Mouse (Mus musculus): ENCODE measurements around the gene Zbtb41.
A peak's percentile ranks its signal among the peaks of the same experiment; 100 is the strongest.
"Not testable (repeated sequence)": the region's sequence is repeated elsewhere in the genome, so short reads cannot be mapped to it uniquely, and the experiment has no call there.

The Zbtb41 gene

DNA sequence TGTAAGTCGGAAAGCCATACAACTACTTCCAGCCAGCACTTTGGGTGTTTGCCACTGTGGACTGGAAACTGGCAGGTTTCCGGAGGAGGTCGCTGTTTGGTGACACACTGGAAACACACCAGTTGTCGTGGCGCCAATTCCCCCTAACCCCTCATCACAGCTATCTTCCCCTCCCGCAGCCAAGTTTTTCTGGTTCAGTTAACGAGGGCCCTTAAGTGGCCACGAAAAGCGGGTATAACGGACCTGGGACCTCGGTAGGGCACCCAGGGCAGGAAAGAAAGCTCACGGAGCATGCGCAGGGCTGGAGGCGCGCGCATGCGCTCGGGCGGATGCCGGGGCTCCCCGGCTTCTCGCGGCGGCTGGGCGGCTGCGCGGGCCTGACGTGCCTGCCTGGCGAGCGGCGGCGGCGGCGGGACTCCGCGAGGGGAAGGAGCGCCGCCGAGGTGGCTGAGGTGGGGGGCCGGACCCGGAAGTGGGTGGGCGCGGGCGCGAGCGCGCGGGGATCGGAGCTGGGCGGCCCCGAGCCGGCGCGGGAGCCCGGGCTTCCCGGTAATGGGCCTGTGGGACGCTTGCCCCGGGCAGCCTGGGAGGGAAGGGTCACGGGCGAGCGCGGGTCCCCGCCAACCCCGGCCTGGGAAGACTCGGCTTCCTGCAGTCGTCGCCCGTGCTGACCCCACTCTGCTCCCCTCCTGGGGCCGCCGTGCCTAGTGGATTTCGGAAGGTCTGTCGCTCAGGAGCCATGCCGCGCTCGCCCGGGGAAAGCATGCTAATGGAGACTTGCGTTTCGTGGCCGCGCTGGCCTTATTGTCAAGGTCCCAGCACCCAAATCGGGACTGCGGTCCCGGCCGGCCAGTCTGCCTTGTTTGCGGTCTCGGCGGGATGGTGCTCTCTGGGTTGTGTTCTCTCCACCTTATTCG lies at the start of gene Zbtb41:
Gene Zbtb41 (plus strand): TSS at position 414 of the 917 bp plus-strand sequence.
- peak; percentile 88 to 92 for DNase-seq

DNA sequence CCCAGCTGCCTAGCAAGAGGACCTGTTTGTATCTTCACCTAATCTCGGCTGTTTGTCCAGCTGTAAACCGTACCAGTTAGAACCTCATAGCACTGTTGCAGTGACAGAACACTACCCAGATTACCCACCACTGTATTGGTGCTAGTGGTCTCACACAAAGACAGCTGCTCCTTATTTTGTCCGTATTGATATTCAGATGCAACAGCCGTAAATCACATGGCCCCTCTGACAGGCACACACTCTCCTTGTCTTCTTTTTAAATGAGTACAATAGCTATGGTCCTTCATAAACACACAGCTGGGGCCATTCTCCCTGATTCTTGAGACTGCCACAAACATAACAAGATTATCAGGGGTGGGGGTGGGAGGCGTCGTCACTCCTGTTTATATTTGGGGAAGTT lies 46.2 kb upstream of the Zbtb41 start:
- no peak for DNase-seq

DNA sequence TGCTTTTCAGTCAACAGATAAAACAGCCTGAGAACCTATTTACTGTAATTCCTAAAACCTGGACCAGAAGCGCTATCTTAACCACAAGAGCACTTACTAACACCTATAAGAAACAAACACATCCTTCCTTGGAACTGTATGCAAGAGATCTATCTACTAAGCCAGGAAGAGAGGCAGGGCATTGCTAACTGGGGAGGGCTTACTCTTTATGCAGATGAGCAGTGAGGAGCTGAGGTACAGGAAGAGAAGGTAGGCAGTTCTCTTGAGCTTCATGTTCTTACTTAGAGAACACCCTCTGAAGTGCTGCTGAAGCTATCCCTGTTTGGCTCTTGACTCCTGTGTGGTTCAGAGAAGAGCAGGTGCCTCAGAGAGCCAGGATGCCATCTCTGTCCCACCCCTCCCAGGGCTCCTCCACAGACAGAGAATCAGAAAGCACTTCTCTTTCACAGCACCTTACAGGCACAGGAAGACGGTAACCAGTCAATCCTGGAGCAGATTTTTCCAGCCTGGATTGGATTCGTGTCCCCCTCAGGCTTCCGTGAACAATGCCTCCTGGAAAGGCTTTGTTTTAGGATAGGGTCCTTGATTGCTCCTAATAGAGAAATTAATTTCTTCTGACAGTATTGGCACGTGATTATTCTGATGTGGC lies 45.3 kb upstream of the Zbtb41 start, which contains the start of gene Crb1:
Gene Crb1 (minus strand): TSS at position 463 of the 649 bp plus-strand sequence.
- no peak for DNase-seq

DNA sequence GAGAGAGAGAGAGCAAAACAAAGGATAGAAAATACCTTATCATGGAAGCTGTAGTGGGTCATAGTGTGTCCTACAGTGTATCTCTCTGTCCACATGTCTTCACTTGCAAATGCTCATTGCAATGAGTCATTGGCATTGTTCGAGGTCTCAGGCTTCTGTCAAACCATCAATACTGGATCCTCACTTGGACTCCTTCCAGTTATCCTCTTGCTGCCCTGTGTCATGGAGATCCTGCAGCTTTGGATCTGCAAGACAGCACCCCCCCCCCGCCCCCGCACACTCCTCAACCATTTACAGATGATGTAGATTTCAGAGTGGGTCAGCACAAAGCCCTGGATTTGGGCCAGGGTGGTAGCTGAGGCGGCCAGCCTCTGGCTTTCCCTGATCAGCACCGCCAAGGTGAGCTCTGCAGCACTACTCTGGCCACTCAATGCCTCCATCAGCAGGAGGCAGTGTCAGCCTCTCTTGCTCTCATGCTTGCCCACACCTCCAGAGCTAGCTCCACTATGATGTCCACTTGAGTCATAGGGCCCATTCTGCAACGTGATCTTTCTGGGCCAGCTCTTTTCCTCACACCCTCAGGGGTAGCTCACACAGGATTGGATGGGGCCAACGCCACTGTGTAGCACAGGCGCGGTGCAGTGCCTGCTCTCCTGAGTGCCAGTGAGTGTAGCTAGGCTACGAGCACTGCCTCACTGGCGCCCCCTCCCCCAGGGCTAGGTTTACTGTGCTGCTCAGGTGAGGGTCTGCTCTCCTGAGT lies 43.0 kb upstream of the Zbtb41 start:
- DNase-seq: no peak

DNA sequence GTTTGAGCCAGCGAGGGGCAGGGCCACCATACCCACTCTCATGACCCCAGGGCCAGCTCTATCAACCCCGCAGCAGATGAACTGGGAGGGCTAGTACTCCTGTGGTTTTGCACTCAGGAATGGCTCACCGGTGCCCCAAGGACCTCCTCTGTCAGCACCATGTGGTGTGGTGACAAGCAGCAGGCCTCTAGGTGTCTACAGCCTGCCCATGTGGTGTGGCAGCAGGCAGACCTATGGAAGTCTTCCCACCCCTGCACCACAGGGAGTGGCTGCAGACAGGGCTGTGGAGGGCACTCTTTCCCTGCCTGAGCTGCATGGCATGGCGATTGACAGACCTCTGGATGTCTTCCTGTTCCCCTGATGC lies 42.5 kb upstream of the Zbtb41 start:
- no peak for DNase-seq

DNA sequence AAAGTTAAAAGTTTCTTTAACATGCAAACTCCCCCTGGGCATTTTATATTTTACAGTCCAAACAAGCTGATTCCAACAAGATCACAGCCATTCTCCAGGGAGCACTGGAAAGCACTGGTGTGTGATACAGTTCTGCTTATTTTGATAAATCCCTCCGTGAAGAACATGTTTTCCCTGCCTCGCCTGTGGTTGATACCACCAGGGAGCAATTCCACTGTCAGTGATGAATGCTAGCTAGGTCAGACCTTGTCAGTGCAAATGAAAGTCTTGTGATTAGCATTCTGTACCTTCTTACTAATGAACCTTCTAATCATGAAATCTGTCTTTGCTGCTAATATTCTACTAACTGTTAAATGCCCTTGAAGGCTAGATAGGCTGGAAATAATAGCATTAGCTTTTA lies 30.3 kb upstream of the Zbtb41 start:
- DNase-seq: no peak

DNA sequence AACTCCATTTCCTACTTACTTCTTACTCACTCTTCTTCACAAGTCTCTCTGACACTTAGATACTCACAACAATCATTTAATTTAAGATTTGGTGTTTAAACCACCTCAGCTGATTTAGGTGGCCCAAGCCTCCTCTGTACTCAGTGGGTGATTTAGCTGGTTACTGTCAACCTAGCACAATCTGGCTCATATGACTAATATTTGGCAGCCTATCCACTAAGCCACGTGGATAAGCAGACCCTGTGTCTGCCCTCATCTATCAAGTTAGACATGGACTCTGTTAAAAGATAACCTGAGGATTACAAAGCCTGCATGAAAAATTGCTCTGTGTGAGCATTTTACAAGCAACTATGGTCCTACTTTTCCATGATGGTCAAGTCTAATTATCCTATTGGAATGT lies 25.5 kb upstream of the Zbtb41 start:
- DNase-seq: no peak

DNA sequence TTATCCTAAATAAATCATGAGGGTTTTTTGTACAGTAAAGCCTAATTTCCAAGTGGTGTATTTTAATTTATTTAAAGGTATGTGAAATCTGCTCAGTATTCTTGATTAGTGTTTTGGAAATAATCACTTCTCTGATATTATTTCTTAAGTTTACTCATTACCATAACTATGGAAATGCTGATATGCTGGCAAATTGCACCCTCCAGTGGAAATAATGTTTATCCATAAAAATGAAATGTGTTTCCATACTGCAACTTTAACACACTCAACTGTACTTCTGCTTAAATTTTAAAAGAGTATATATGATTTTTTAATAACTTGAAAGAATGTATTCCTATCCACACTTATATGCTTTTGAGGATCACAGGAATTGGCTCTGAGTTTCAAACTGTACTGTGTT lies 16.3 kb upstream of the Zbtb41 start:
- DNase-seq: no peak

DNA sequence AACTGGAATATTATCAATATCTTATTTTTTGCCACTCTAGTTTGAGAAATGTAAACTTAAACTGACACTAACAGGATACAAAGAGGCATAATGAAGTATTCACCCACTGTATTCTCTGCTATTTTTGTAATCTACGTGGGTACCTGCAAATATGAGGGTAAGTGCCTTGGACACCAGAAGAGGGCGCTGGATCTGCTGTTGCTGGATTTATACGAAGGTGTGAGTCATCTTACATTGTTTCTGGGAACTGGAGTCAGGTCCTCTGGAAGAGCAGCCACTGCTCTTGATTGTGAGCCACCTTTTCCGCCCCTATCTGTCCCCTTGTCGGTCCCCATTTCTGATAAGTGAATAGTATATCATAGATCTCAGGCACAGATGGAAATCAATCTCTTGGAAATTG lies 14.4 kb upstream of the Zbtb41 start:
- DNase-seq: no peak

DNA sequence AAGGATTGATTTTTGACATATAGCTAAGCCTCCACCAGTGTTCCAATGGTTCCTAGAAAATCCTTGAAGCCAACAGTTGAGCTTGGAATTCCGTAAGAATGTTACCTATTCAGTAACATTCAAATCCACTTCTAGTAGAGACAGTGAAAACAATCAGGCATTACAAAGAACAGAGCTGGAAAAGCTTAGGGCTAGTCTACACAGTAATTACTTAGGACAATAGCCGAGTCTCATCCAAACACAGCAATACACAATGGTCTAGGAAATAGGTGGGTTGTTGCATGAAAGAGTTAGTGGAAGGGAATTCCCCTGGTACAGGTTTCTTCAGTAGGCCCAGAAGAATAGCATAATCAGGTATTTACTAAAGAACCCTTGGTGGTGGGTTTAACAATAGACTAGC lies 9.7 kb upstream of the Zbtb41 start:
- DNase-seq: not testable (repeated sequence)

DNA sequence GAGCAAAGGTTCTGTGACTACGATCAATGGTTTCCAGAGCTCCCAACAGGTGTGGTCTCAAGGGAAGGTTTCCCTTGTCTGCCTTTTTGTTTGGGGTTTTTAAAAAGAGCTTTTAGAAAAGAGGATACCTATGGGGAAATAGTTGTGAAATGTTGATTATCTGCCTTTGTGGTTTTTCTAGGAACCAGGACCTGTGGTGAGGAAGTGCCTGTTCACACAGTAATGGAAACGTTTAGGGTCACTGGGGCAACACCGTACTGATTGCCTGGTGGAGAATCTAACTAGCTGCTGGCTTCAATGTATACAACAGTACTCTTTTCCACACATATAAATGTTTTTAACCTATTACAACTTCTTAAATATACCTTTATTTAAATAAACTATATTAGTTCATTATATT lies 8.6 kb upstream of the Zbtb41 start:
- DNase-seq: no peak

DNA sequence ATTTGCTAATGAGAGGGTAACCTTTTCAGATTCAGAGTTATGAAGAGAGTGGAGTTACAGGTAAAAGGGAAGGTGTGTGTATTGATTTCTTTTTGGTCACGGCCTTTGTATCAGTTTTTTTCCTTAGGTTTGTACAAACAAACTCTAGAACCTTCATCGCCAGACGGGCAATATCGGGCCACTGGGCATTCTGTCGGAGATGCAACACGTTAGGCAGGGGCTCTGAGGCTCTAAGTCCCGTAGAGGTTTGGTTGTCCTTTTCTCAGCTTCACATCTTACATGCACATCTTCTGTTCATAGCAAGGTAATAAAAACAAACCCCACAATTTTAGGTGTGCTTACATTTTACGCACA lies 590 bp upstream of the Zbtb41 start:
- no peak for DNase-seq

DNA sequence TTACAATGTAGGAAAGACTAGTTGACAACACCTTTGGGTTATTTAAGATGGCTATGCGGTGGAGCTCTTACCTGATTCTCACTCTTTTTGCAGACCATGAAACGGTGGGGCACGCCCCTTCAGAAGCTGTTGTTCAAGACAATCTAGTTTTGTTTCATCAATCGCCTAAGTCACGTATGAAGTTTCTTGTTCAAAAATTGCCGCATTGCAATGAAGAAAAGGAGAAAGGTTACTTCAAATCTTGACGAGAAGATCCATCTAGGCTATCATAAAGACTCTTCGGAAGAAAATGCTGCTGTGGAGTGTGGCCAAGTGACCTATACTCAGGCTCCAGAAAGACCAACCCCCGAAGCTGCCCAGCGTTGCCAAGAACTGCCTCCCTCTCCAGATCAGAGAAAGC lies 853 bp downstream of the Zbtb41 start:
- DNase-seq: peak; percentile 38 to 42

DNA sequence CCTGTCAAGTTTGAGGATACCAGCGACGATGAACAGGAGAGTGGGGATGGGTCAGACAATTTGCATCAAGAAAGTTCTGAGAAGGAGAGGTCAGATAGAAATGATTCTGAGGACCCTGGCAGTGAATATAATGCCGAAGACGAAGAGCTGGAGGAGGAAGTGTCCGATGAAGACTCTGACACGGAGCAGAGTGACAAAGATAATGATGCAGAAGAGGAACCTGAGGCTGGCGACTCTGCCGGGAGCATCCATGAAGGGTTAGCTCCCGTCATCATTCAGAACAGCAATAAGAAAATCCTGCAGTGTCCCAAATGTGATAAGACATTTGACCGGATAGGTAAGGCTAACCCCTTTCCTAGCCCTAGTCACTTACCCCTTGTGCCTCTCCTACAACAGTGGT lies 1.8 kb downstream of the Zbtb41 start:
- DNase-seq: no peak

DNA sequence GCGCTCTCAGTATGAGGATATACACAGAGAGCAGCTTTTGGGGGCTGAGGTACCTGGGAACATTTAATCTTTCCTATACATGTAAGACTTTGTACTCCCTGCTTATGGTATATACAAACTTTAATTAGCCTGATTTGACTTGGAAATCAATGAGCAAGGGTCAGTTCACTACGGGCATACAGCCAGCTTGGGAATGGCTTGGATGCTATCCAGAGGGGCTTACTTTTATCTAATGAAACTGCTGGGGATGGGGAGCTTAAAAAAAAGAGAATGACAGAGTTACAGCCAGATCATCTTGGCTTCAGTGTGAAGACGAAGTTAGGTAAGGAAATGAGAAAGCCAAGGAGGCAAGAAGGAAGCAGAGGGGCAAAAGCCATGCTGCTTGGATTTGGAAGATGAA lies 2.9 kb downstream of the Zbtb41 start:
- DNase-seq: no peak

DNA sequence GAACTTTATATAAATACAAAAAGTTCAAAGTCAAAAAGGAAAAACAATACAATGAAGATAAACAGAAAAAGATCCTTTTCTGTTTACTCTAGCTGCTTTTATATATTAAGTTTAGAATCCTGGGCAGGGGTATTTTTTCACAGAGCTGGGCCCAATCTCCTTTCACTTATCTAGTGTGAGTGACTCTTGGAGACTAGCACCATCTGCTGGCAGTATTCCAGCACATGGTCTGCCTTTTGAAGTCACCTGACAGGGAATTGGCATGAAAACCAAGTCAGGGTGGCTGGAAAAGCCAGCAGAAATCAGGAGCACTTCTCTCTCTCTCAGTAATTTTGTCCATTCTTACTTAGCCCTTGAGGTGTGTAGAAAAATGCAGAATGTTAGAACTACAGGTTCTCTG lies 16.3 kb downstream of the Zbtb41 start:
- DNase-seq: peak; percentile 24 to 31

DNA sequence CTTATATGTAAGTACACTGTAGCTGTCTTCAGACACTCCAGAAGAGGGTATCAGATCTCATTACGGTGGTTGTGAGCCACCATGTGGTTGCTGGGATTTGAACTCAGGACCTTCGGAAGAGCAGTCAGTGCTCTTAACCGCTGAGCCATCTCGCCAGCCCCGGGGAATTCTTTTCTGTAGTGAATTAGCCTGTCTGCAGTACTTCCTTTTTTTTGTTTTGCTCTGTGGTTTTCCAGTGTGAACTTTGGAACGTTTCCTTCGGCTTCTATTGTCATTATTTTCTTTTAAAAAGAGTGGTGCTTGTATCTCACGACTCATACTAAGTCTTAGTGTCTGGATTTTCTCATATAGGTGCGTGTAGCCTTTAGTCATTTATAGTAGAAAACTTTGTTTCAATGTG lies 21.0 kb downstream of the Zbtb41 start:
- DNase-seq: not testable (repeated sequence)

DNA sequence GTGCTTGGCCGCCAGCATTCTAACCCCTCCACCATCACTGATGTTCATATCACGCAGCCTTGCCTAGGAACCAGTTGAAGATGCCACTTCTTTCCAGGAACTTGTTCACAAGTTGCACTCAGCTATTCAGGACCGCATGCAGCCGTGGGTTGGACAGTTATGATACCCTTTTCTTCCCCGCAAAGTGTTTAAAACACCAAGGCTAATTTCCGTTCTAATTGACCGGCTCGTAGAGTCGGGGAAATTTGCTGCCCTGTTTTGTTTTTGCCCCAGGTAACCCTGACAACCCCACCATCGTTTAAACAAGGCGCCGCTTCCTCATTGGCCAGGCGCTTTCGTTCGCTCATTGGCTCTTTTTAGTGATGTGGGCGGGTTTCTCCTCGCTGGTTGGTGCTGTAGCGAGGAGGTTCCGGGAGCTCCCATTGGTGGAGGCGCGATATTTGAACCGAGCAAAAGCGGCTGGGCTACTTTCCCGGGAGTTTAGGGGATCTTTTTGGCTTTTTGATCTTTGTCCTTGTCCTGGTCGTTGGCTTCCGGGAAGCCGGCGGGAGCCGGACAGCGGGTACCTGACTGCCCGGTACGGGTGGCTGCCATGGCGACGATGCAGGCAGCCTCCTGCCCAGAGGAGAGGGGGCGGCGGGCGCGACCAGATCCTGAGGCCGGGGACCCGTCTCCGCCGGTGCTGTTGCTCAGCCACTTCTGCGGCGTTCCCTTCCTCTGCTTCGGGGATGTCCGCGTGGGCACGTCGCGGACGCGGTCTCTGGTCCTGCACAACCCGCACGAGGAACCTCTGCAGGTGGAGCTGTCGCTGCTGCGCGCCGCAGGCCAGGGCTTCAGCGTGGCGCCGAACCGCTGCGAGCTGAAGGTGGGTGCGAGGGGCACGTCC lies 32.5 kb downstream of the Zbtb41 start, which contains the start of gene Aspm:
Gene Aspm (plus strand): TSS at position 433 of the 886 bp plus-strand sequence.
- DNase-seq: peak; percentile 91 to 94

DNA sequence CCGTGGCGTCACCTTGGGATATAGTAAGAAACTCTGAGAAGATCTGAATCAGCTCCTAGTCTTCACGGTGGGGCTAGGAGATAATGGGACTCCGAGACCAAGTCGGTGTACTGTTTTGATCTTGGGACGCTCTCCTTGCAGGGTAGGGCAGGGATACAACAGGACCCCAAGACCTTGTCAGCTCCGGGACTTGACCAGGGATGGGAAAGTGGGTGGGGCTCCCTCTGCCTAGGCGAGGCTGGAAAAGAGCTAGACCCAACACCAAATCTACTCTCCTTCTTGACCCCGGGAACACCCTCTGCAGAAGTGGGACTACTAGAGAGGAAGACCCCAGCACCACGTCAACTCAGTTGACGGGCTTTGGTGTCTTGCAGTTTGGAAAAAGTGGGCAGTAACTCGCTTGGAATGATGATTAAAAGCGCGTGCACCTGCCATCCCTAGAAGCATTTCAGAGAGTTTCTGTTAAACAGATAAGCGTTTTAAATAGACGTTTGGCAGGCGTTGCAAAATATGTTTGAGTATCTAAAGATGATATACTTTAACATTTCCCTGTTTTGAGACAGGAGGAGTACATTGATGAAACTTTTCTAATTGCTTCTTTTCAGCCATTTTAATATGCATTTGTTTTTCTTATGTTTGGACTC lies 33.3 kb downstream of the Zbtb41 start:
- DNase-seq: no peak

DNA sequence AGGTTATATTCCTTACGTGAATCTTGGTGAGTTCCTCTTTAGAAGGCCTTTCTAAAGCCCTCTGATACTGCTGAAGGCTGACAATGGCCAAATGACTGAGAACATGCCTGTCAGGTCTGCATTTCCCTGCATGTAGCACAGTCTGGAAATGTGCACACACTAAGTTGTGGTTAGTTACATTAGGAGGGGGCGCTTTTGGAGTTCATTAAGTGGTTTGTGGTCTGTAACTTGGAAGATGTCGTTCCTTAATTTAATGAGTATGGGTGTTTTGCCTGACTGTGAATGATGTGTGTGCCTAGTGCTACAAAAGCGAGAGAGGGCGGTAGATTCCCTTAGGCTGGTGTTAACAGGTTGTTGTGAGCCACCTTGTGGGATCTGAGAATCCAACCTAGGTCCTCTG lies 38.7 kb downstream of the Zbtb41 start:
- no peak for DNase-seq

DNA sequence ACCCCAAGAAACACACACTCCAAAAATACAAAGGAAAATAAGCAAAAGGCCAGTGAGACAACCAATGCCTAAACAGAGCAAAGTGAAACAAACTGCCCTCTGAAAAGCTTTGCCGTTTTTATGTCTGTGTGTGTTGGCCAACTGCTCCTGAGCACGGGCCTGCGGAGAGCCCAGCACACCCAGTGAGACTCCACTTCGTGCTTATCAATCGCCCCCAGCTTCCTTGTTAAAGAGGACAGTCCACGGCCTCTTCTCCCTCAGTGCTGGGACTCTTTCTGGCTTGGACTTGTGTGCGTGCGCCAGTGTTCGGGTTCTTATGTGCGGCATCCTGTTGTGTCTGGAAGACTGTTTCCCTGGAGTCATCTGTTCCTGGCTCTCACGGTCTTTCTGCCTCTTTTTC lies 43.8 kb downstream of the Zbtb41 start:
- DNase-seq: no peak

DNA sequence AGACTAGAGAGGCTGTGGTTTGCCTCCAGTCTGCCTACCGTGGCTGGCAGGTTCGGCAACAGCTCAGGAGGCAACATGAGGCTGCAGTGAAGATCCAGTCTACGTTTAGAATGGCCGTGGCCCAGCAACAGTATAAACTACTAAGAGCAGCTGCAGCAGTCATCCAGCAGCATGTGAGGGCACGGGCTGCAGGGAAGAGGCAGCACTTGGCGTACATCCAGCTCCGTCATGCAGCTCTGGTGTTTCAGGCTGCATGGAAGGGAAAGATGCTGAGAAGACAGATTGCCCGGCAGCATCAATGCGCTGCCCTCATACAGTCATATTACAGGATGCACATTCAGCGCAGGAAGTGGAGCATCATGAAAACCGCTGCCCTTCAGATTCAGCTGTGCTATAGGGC lies 56.8 kb downstream of the Zbtb41 start:
- DNase-seq: no peak
